9 mouse cellular contexts compared by ENCODE assay signal in genomic region chr5:20913372-20914275, GRCm38 (mm10). TPM values are rescaled to one million over a fixed set of nuclear protein-coding genes. Genes with fewer than 3 reads are reported as not detected.
A peak's percentile ranks its signal among the peaks of the same experiment; 100 is the strongest.
DNase-seq lines count a peak whose midpoint lies in the region; ATAC-seq lines count a peak whose summit lies in the region.
"Had no signal": no experiment of that assay in that cellular context is flagged by ENCODE, and none has a peak within 500 bp of the region (broad histone marks: within the 10 kb centered on the region; RNA-seq: fewer than 3 reads in every experiment).

No protein-coding gene starts in this region.

- DNase-seq in ES-CJ7 (ENCODE audit: low read depth, low spot score), result peak; percentile 72
- peak; percentile 58 to 79 for DNase-seq in adrenal gland, postnatal 36 days
- peak; percentile 73 for DNase-seq in embryonic facial prominence, embryonic 14.5 days (ENCODE audit: low spot score)
- peak; percentile 51 for DNase-seq in large intestine, adult 2 months (ENCODE audit: low read depth, low spot score)
- peak; percentile 49 to 63 for DNase-seq in lung, adult 18-20 months
- peak; percentile 29 for DNase-seq in urinary bladder, adult 2 months (ENCODE audit: low spot score)

- H3K4me2 ChIP-seq in embryonic facial prominence, embryonic 14.5 days (ENCODE audit: low read depth, low read length), result no peak overlapping the region
- H3K4me2 ChIP-seq in neural tube, embryonic 15.5 days, result no peak overlapping the region
- H3K4me2 ChIP-seq: heart, embryonic 13.5 days had no signal

- ATAC-seq in embryonic facial prominence, embryonic 14.5 days (ENCODE audit: low read depth), result 0 out of 2 replicates have a peak, but pooled peaks have one; percentile 44
- peak; percentile 68 to 81 for ATAC-seq in hematopoietic stem cell, adult 5-6 weeks (replicated peaks in 1 of 2; ENCODE audit: insufficient read depth in 1 of 2, low FRiP score in 2 of 2, low TSS enrichment in 1 of 2, low read depth in 1 of 2, poor library complexity in 2 of 2, severe bottlenecking in 2 of 2)
- 0 out of 2 replicates have a peak, but pooled peaks have one; percentile 31 for ATAC-seq in neural tube, embryonic 15.5 days (ENCODE audit: low FRiP score)

- no peak overlapping the region for H3K4me3 ChIP-seq in embryonic facial prominence, embryonic 14.5 days (ENCODE audit: low read depth, low read length)
- no peak overlapping the region for H3K4me3 ChIP-seq in neural tube, embryonic 15.5 days (replicated peaks)
- H3K4me3 ChIP-seq: heart, embryonic 13.5 days had no signal

- H3K9ac ChIP-seq in embryonic facial prominence, embryonic 14.5 days (ENCODE audit: low read depth, low read length), result no peak overlapping the region
- no peak overlapping the region for H3K9ac ChIP-seq in neural tube, embryonic 15.5 days (replicated peaks)
- H3K9ac ChIP-seq: heart, embryonic 13.5 days had no signal

- no peaks in the 10 kb centered on the region for H3K36me3 ChIP-seq in embryonic facial prominence, embryonic 14.5 days (ENCODE audit: control insufficient read depth, insufficient read depth, low read length)
- H3K36me3 ChIP-seq in neural tube, embryonic 15.5 days, result no peaks in the 10 kb centered on the region

- no peaks in the 10 kb centered on the region for H3K9me3 ChIP-seq in embryonic facial prominence, embryonic 14.5 days (ENCODE audit: control insufficient read depth, low read length)
- H3K9me3 ChIP-seq in neural tube, embryonic 15.5 days (replicated peaks), result no peaks in the 10 kb centered on the region
- H3K9me3 ChIP-seq: heart, embryonic 13.5 days had no signal

- H3K27me3 ChIP-seq in embryonic facial prominence, embryonic 14.5 days (replicated peaks; ENCODE audit: control insufficient read depth, insufficient read depth, low read length), result no peaks in the 10 kb centered on the region
- H3K27me3 ChIP-seq in neural tube, embryonic 15.5 days (replicated peaks), result no peaks in the 10 kb centered on the region
- H3K27me3 ChIP-seq: heart, embryonic 13.5 days had no signal

- WGBS in embryonic facial prominence, embryonic 14.5 days, result 71% methylated on average over 11 of the region's 11 CpGs
- 64% methylated on average over 11 of the region's 11 CpGs for WGBS in large intestine, adult 2 months
- 76% methylated on average over 11 of the region's 11 CpGs for WGBS in neural tube, embryonic 15.5 days

- no peaks in the 10 kb centered on the region for H3K4me1 ChIP-seq in embryonic facial prominence, embryonic 14.5 days (ENCODE audit: control insufficient read depth, insufficient read depth, low read length)
- peaks cover 3% of the 10 kb centered on the region; the same call in 1 of the 2 replicates for H3K4me1 ChIP-seq in neural tube, embryonic 15.5 days

- H3K27ac ChIP-seq in embryonic facial prominence, embryonic 14.5 days (replicated peaks; ENCODE audit: low read depth, low read length), result no peak overlapping the region
- H3K27ac ChIP-seq in neural tube, embryonic 15.5 days (replicated peaks), result no peak overlapping the region
- H3K27ac ChIP-seq: heart, embryonic 13.5 days had no signal

RNA-seq across cellular contexts. Expression of gene Tmem60, which starts 31.6 kb away (rescaled TPM):
- total RNA-seq in adrenal gland, postnatal 36 days (2021), result 10 to 100 TPM; 16.1 to 23.0 TPM
- 48.9 and 52.8 TPM in 2 replicates for polyA plus RNA-seq in embryonic facial prominence, embryonic 14.5 days (2014; fragmentation: Nextera tagmentation; extraction: Ambion mirVana)
- 14.1 and 16.0 TPM in 2 replicates for total RNA-seq in hematopoietic stem cell, adult 5-6 weeks (2017)
- 7.2 and 8.2 TPM in 2 replicates for polyA plus RNA-seq in large intestine, adult 2 months (2012; rRNA removed)
- polyA plus RNA-seq in neural tube, embryonic 15.5 days (2015; fragmentation: Nextera tagmentation; extraction: Ambion mirVana), result 67.5 and 71.1 TPM in 2 replicates
- 25.4 and 28.1 TPM in 2 replicates for polyA plus RNA-seq in urinary bladder, adult 2 months (2012; rRNA removed)

RNA-seq across cellular contexts. Expression of gene Phtf2, which starts 31.7 kb away (rescaled TPM):
- 10 to 100 TPM in 1 of 2 experiments, 1 to 10 TPM in 1; 10.0 to 10.9 TPM for total RNA-seq in adrenal gland, postnatal 36 days (2021)
- 20.3 and 23.0 TPM in 2 replicates for polyA plus RNA-seq in embryonic facial prominence, embryonic 14.5 days (2014; fragmentation: Nextera tagmentation; extraction: Ambion mirVana)
- total RNA-seq in hematopoietic stem cell, adult 5-6 weeks (2017), result 35.8 and 42.5 TPM in 2 replicates
- polyA plus RNA-seq in large intestine, adult 2 months (2012; rRNA removed), result 1.1 and 1.3 TPM in 2 replicates
- polyA plus RNA-seq in neural tube, embryonic 15.5 days (2015; fragmentation: Nextera tagmentation; extraction: Ambion mirVana), result 23.8 and 25.5 TPM in 2 replicates
- 7.5 and 8.2 TPM in 2 replicates for polyA plus RNA-seq in urinary bladder, adult 2 months (2012; rRNA removed)

RNA-seq across cellular contexts. Expression of gene Rsbn1l, which starts 42.6 kb away (rescaled TPM):
- 10 to 100 TPM; 14.2 to 16.8 TPM for total RNA-seq in adrenal gland, postnatal 36 days (2021)
- polyA plus RNA-seq in embryonic facial prominence, embryonic 14.5 days (2014; fragmentation: Nextera tagmentation; extraction: Ambion mirVana), result 5.2 and 5.5 TPM in 2 replicates
- 81.1 and 82.5 TPM in 2 replicates for total RNA-seq in hematopoietic stem cell, adult 5-6 weeks (2017)
- 3.0 and 4.0 TPM in 2 replicates for polyA plus RNA-seq in large intestine, adult 2 months (2012; rRNA removed)
- polyA plus RNA-seq in neural tube, embryonic 15.5 days (2015; fragmentation: Nextera tagmentation; extraction: Ambion mirVana), result 4.4 and 4.9 TPM in 2 replicates
- polyA plus RNA-seq in urinary bladder, adult 2 months (2012; rRNA removed), result 11.8 and 14.6 TPM in 2 replicates
